Mouse (Mus musculus) embryonic facial prominence, embryonic 12.5 days (tissue): Measurements from ENCODE around the gene Ecd. TPM values are rescaled to one million over a fixed set of nuclear protein-coding genes. Genes with fewer than 3 reads are reported as not detected.

Source experiments
- ATAC-seq: fragments of 200-750 bp; cut with Nextera tagmentation; 2 replicates; pipeline ENCODE4 v1.8.0; 2017; ENCODE audit not compliant: insufficient number of reproducible peaks, insufficient read depth, low FRiP score, low TSS enrichment
- H3K27ac ChIP-seq: fragments of 300-500 bp; sonication (generic); 2 replicates; pipeline ENCODE4 v1.5.1; 2016; ENCODE audit warnings: mild to moderate bottlenecking
- H3K27me3 ChIP-seq: fragments of 300-500 bp; sonication (generic); 2 replicates; pipeline ENCODE4 v1.6.1; 2016; ENCODE audit warnings: mild to moderate bottlenecking, moderate library complexity
- H3K36me3 ChIP-seq: fragments of 300-500 bp; sonication (generic); 2 replicates; pipeline ENCODE4 v1.6.1; 2016; ENCODE audit warnings: mild to moderate bottlenecking
- H3K4me1 ChIP-seq: fragments of 300-500 bp; sonication (generic); 2 replicates; pipeline ENCODE4 v1.6.1; 2016
- H3K4me2 ChIP-seq: fragments of 300-500 bp; sonication (generic); replicated peaks from 2 replicates; pipeline ENCODE4 v1.6.1; 2016; ENCODE audit warnings: mild to moderate bottlenecking, moderate library complexity
- H3K4me3 ChIP-seq: fragments of 300-500 bp; sonication (generic); 2 replicates; pipeline ENCODE4 v1.5.1; 2016; ENCODE audit warnings: mild to moderate bottlenecking
- H3K9ac ChIP-seq: fragments of 300-500 bp; sonication (generic); 2 replicates; pipeline ENCODE4 v1.6.1; 2016; ENCODE audit warnings: mild to moderate bottlenecking, moderate library complexity
- H3K9me3 ChIP-seq: fragments of 300-500 bp; sonication (generic); 2 replicates; pipeline ENCODE4 v1.6.1; 2016; ENCODE audit warnings: mild to moderate bottlenecking, moderate library complexity
- WGBS: fragments of 180-500 bp; shearing (Covaris S2); methylation state at CpG from one replicate; pipeline ENCODE4 v1.1.7; 2016; 5-methylcytosine and 5-hydroxymethylcytosine counted together
- polyA plus RNA-seq: library from polyadenylated mRNA; unstranded; fragments of >200 nt; fragmentation: Nextera tagmentation; extraction: Ambion mirVana; gene quantifications from 2 replicates; pipeline ENCODE4 v1.2.1, GENCODE M21; 2016

Ecd gene
- polyA plus RNA-seq, 1 experiment from 2014 or later: 58.7 TPM

GRCm38 (mm10) chr14:20371854-20372253 lies 23.9 kb upstream of the Ecd start:
- H3K9ac ChIP-seq: no peak overlapping the region
- no peaks in the 10 kb centered on the region for H3K4me1 ChIP-seq
- H3K36me3 ChIP-seq: peaks cover 55% of the 10 kb centered on the region
- H3K4me3 ChIP-seq: no peak overlapping the region
- H3K27ac ChIP-seq: no peak overlapping the region
- no peak overlapping the region for H3K4me2 ChIP-seq
- H3K27me3 ChIP-seq: no peaks in the 10 kb centered on the region
- WGBS: 88% methylated on average over 1 of the region's 1 CpGs
- H3K9me3 ChIP-seq: no peaks in the 10 kb centered on the region
- ATAC-seq: no peak

DNA sequence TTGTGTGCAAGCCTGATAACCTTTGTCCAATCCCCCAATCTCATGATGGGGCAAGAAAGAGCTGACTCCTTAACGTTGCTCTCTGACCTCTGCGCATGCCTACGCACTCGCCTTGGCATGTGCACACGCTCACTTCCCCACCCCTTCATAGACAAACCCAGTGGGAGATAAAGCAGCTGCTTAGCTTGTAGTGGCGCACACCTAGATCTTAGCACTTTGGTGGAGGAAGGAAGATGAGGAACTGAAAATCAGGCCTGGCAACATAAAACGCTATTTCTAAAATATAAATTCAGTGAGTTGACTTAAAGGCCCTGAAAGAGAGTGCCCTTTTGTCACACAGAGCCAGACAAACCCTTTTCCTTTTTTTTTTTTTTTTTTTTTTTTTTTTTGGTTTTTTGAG lies 22.9 kb upstream of the Ecd start:
- H3K27me3 ChIP-seq: no peaks in the 10 kb centered on the region
- no peak overlapping the region for H3K27ac ChIP-seq
- H3K4me1 ChIP-seq: no peaks in the 10 kb centered on the region
- ATAC-seq: no peak
- H3K9ac ChIP-seq: no peak overlapping the region
- 88% methylated on average over 7 of the region's 7 CpGs for WGBS
- no peak overlapping the region for H3K4me2 ChIP-seq
- H3K9me3 ChIP-seq: no peaks in the 10 kb centered on the region
- peaks cover 47% of the 10 kb centered on the region for H3K36me3 ChIP-seq
- H3K4me3 ChIP-seq: no peak overlapping the region

- Histone ChIP-seq H3K27me3 (no peaks in the 10 kb centered on the region), H3K4me1 (no peaks in the 10 kb centered on the region), H3K9me3 (no peaks in the 10 kb centered on the region), H3K9ac (no peak overlapping the region), H3K4me2 (no peak overlapping the region), H3K27ac (no peak overlapping the region), H3K36me3 (peaks cover 51% of the 10 kb centered on the region), H3K4me3 (no peak overlapping the region)
- 95% methylated on average over 3 of the region's 3 CpGs for WGBS
- no peak for ATAC-seq
These were observed 20.4 kb upstream of the Ecd start for GRCm38 (mm10) chr14:20368271-20368670.

DNA sequence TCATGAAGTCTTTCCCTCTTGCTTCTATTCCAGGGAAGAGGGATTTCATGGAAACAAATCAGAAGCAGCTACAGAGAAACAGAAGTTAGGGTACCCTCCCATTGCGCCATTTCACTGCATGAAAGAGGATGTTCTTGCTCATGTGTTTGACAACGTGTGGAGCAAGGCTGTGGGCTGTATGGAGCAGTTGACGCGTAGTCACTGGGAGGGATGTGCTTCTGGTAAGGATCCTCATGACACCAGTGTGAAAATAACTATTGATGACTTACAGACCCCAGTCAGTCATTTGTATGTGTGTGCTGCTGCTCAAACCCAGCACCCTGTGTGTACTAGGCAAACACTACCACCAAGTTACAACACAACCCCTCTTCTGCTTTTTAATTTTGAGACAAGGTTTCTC lies 15.3 kb upstream of the Ecd start:
- Histone ChIP-seq H3K4me3 (no peak overlapping the region), H3K4me2 (no peak overlapping the region), H3K9me3 (no peaks in the 10 kb centered on the region), H3K4me1 (no peaks in the 10 kb centered on the region), H3K27ac (no peak overlapping the region), H3K27me3 (no peaks in the 10 kb centered on the region), H3K36me3 (peaks cover 63% of the 10 kb centered on the region), H3K9ac (no peak overlapping the region)
- 95% methylated on average over 4 of the region's 4 CpGs for WGBS
- no peak for ATAC-seq

GRCm38 (mm10) chr14:20347441-20347990 lies 405 bp downstream of the Ecd start:
- H3K27ac ChIP-seq: peak overlapping the region; percentile 69; the same call in 1 of the 2 replicates
- H3K4me2 ChIP-seq: peak overlapping the region; percentile 76
- 3% methylated on average over 15 of the region's 15 CpGs for WGBS
- H3K27me3 ChIP-seq: no peaks in the 10 kb centered on the region
- peak overlapping the region; percentile 72 for H3K4me3 ChIP-seq
- H3K4me1 ChIP-seq: peaks cover 16% of the 10 kb centered on the region
- ATAC-seq: peak; percentile 13; the same call in 1 of the 2 replicates
- H3K9me3 ChIP-seq: no peaks in the 10 kb centered on the region
- H3K36me3 ChIP-seq: peaks cover 18% of the 10 kb centered on the region
- H3K9ac ChIP-seq: peak overlapping the region; percentile 72

DNA sequence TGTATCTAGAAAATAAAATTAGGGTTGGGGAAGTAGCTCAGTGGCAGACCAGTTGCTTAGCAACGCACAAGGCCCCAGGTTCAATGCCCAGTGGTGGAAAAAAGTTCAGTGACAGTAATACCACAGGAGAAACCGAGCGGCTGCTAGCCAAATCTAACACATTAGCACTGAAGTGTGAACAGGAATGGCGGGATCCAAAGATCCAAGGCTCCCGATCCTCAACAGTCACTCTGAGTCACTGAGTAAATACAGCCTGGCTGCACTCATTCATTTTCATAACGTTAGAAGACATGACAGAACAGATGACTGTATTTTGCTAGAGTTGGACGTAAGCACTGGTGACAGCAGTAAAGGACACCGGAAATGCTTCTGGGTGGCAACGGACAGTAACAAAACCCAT lies 2.0 kb downstream of the Ecd start:
- Histone ChIP-seq H3K36me3 (peaks cover 30% of the 10 kb centered on the region), H3K9ac (no peak overlapping the region), H3K9me3 (no peaks in the 10 kb centered on the region), H3K4me2 (no peak overlapping the region), H3K4me1 (peaks cover 16% of the 10 kb centered on the region), H3K27ac (no peak overlapping the region), H3K4me3 (no peak overlapping the region), H3K27me3 (no peaks in the 10 kb centered on the region)
- no peak for ATAC-seq
- WGBS: 89% methylated on average over 9 of the region's 9 CpGs

DNA sequence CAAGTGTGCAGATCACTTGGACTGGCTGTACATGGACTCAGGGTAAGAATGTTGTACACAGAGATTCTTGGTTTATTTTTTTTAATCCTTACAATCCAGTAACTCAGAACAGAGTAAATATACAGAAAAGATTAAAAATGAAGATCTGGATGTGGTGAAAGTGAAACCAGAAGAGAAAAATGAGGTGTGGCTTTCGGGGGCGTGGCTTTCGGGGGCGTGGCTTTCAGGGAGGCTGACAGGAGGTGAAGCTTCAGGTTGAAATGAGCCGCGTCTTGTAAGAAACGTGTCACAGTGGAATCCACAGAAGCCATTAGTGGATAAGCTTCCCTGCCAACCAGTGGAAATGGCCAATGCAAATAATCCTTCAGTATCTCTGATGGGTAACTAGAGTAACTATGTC lies 7.1 kb downstream of the Ecd start:
- Histone ChIP-seq H3K27ac (no peak overlapping the region), H3K4me3 (no peak overlapping the region), H3K9ac (no peak overlapping the region), H3K36me3 (peaks cover 49% of the 10 kb centered on the region), H3K4me2 (no peak overlapping the region), H3K27me3 (no peaks in the 10 kb centered on the region), H3K4me1 (no peaks in the 10 kb centered on the region), H3K9me3 (no peaks in the 10 kb centered on the region)
- WGBS: 78% methylated on average over 7 of the region's 7 CpGs
- no peak for ATAC-seq

DNA sequence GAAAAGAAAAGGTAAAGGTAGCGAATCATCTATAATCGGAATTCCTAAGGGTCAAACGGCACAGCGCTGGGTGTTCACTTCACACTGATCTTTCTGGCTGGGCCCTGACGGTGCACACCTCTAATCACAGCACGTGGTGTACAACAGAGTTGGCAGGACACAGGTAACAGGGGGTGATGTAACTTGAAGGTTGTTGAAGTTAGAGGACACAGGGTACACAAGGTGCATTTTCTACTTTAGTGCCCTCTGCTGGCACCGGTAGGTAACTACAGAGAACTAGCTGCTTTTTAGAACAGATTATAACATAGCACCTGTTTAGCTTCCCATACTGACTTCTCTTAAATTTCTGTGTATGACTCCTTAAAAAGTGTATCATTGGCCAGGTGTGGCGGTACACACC lies 7.8 kb downstream of the Ecd start:
- Histone ChIP-seq H3K27ac (no peak overlapping the region), H3K4me3 (no peak overlapping the region), H3K4me1 (no peaks in the 10 kb centered on the region), H3K9me3 (no peaks in the 10 kb centered on the region), H3K4me2 (no peak overlapping the region), H3K27me3 (no peaks in the 10 kb centered on the region), H3K9ac (no peak overlapping the region), H3K36me3 (peaks cover 50% of the 10 kb centered on the region)
- no peak for ATAC-seq
- WGBS: 87% methylated on average over 8 of the region's 8 CpGs

DNA sequence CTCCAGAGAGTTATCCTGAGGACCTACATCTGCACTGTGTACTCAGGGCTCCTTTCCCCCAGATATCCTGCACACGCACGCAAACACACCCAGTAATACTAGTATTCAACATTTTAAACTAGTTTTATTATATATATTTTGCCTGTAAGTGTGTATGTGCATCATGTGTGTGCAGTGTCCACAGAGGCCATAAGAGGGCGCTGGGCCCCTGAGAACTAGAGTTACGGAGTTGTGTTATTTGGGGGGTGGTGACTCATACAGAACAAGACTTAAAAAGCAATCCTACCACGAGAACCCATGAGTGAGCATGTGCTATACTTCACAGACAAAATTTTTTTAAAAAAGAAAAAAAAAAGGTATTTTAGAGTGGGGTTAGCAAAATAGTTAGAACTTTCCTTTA lies 8.5 kb downstream of the Ecd start:
- Histone ChIP-seq H3K27ac (no peak overlapping the region), H3K9ac (no peak overlapping the region), H3K36me3 (peaks cover 54% of the 10 kb centered on the region), H3K9me3 (no peaks in the 10 kb centered on the region), H3K4me2 (no peak overlapping the region), H3K27me3 (no peaks in the 10 kb centered on the region), H3K4me3 (no peak overlapping the region), H3K4me1 (no peaks in the 10 kb centered on the region)
- ATAC-seq: no peak
- WGBS: 96% methylated on average over 5 of the region's 5 CpGs

DNA sequence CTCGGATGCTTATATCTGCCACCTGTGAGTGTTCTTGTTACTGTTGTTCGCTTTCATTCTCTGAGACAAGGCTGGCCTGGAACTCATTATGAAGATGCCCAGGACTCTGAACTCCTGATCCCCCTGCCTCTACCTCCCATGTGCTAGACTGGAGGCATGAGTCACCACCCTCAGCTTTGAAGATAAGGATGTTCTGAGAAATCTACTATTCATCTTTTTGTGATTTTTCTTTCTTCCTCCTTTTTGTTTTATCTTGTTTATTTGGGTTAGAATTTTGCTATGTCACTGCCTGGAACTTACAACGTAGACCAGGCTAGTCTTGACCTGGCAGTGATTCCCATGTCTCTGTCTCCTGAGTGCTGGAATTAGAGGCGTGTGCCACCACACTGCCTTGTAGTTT lies 16.6 kb downstream of the Ecd start:
- Histone ChIP-seq H3K36me3 (peaks cover 76% of the 10 kb centered on the region), H3K4me3 (no peak overlapping the region), H3K9ac (no peak overlapping the region), H3K9me3 (no peaks in the 10 kb centered on the region), H3K4me2 (no peak overlapping the region), H3K27ac (no peak overlapping the region), H3K27me3 (no peaks in the 10 kb centered on the region), H3K4me1 (no peaks in the 10 kb centered on the region)
- WGBS: 92% methylated on average over 4 of the region's 4 CpGs
- no peak for ATAC-seq

DNA sequence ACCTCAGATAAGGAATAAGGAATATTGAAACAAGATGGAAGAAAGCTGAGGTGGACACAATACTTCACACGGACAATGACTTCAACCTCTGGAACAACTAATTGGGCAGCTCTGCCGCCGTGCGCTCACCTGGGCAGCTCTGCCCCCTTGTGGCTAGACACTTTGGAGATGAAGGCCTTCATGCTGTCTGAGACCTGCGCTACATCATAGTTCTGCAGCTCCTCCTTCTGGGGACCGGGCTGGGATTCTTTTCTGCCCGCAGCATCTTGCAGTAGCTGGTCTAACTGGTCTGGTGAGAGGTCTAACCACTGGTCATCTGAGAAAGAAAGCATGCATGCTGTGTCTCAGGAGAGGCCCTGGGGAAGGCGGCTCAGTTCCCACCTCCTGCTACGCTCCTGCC lies 19.4 kb downstream of the Ecd start:
- no peak overlapping the region for H3K4me2 ChIP-seq
- peaks cover 79% of the 10 kb centered on the region for H3K36me3 ChIP-seq
- no peak overlapping the region for H3K4me3 ChIP-seq
- 0 out of 2 replicates have a peak, but pooled peaks have one; percentile 10 for ATAC-seq
- no peak overlapping the region for H3K27ac ChIP-seq
- H3K4me1 ChIP-seq: no peaks in the 10 kb centered on the region
- H3K27me3 ChIP-seq: no peaks in the 10 kb centered on the region
- 65% methylated on average over 9 of the region's 9 CpGs for WGBS
- H3K9ac ChIP-seq: no peak overlapping the region
- H3K9me3 ChIP-seq: no peaks in the 10 kb centered on the region

DNA sequence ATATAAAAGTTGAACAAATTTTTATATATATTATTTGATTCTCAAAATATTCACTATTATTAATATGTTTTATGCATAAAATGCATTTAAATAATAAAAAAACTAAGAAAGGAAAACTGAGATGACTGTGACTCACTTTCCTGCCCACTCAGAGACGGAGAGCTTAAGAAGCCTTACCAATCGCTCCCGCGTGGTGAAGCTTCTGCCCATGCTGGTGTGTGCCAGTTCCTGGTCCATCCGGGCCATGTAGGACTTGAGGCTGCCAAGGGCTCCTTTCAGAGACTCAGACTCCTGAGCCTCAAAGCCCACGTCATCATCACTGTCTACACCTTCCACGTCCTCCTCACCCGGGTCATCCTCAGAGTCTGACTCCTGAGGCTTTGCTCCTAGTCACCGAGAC lies 23.7 kb downstream of the Ecd start:
- Histone ChIP-seq H3K9me3 (no peaks in the 10 kb centered on the region), H3K4me1 (no peaks in the 10 kb centered on the region), H3K9ac (no peak overlapping the region), H3K27ac (no peak overlapping the region), H3K27me3 (no peaks in the 10 kb centered on the region), H3K36me3 (peaks cover 74% of the 10 kb centered on the region), H3K4me2 (no peak overlapping the region), H3K4me3 (no peak overlapping the region)
- WGBS: 96% methylated on average over 9 of the region's 9 CpGs
- ATAC-seq: no peak

- H3K4me1 ChIP-seq: no peaks in the 10 kb centered on the region
- H3K9ac ChIP-seq: no peak overlapping the region
- H3K4me3 ChIP-seq: no peak overlapping the region
- H3K27ac ChIP-seq: no peak overlapping the region
- ATAC-seq: no peak
- no peaks in the 10 kb centered on the region for H3K9me3 ChIP-seq
- H3K4me2 ChIP-seq: no peak overlapping the region
- no peaks in the 10 kb centered on the region for H3K27me3 ChIP-seq
- H3K36me3 ChIP-seq: peaks cover 41% of the 10 kb centered on the region
- 73% methylated on average over 3 of the region's 3 CpGs for WGBS
These were observed 28.5 kb downstream of the Ecd start for GRCm38 (mm10) chr14:20319420-20319819.
